Mouse (Mus musculus) thymus, postnatal 4 days (tissue): ENCODE results near the gene Pwwp2b.
A peak's percentile ranks its signal among the peaks of the same experiment; 100 is the strongest.

Experiments used
- DNase-seq: peaks from one replicate; pipeline ENCODE4 v3.0.0; 2021

The Pwwp2b gene

DNA sequence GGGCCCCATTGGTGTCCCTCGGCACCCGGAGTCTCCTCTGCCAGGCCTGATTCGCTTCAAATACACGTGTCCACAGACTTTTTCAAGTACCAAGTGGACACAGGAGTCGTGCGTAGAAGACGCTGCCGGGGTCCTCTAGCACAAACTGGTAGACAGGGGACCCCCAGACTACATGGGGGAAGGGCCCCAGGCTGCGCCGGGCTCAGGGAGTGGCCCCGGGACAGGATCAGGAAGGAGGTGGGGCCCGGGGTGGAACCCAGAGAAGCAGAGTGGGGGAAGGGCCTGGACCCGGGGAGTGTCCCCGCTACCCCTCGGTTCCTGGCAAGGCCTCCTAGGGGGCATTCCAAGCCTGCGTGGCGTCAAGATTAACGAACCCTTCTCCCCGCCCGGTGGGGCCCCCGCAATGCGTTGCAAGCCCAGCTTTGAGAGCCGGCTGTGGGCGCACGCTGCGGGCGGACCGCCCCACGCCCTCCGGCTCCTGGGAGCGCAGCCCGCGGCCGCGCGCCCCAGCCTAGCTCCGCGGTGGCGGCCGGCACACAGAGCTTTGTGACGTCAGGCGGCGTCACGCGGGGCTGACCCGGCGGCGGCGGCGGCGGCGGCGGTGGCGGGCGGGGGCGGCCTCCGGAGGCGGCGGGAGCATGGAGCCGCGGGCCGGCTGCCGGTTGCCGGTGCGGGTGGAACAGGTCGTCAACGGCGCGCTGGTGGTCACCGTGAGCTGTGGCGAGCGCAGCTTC is at the start of gene Pwwp2b:
Gene Pwwp2b, plus strand, starts transcription at position 602 of the 734 bp plus-strand sequence.
- DNase-seq, result peak; percentile 84

GRCm38 (mm10) chr7:139200108-139200507 is 48.2 kb upstream of the Pwwp2b start:
- DNase-seq, result no peak

DNA sequence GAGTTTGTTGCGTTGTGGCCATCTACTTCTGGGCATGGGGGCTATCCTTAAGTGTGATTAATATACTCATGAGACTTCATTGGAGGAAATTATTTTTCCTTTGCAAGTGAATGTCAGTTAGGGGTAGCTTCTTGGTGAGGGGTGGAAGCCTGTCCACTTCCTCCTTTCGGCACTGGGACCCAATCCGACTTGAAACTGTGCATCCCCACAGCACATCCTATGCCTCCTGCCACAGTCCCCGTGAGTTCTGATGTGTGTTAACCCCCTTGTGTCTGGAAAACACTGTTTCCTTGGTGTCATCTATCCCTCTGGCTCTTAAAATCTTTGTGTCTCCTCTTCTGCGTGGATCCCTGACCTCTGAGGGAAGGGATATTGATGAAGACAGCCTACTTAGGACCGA is 47.1 kb upstream of the Pwwp2b start:
- DNase-seq, result no peak

- peak; percentile 76 for DNase-seq
Measured at GRCm38 (mm10) chr7:139208023-139208772, 40.1 kb upstream of the Pwwp2b start.

- no peak for DNase-seq
Measured at GRCm38 (mm10) chr7:139208773-139209095, 39.5 kb upstream of the Pwwp2b start.

- DNase-seq, result peak; percentile 9
Measured at GRCm38 (mm10) chr7:139211761-139212160, 36.5 kb upstream of the Pwwp2b start.

DNA sequence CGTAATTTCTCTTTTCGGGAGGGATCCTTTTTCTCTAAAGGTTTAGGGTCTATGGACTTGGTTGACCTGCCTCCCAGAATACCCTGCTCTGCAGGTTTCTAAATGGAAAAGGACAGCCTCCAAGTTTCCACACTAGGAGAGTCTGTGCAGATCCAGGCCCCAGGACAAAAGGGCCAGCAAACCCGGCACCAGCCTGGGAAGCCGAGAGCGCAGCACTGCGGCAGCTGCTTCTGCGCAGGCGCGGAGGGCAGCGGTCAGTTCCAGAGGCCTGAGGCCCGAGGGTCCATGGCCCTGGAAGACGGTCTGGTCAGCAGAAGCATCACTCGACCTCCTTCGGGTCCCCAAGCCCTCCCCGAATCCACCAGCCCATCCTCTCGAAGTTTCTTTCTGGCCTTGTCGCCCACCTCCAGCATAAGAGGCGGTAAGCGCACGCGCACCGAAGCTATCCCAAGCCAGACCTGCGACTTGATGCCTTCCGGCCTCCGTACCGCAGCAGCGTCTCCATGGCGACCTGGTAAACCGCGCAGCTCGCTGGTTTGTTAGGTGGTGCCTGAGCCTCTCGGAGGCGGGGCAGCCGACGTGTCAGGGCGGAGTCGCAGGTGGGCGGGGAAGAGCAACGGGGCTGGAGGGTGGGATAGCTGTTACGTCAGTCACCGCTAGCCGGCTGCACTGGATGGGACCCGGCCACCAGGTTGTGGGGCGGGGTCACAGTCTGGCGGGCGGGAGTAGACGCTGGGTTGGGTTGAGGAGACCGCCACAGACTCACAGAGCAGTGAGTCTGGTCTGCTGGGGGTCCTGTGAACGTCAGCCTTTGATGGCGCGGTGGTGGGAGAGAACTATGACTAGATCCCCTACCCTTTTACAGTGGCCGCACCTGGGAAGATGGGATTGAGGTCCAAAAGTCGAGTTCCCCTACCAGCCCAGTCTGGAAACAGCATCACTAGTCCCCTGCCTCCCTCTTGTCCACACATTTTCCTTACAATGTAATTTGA is 35.2 kb upstream of the Pwwp2b start, which contains the start of the genes Lrrc27 and Stk32c:
Gene Lrrc27, plus strand, starts transcription at position 235 of the 992 bp plus-strand sequence.
Gene Stk32c, minus strand, starts transcription at position 554 of the 992 bp plus-strand sequence.
- peak; percentile 98 for DNase-seq

DNA sequence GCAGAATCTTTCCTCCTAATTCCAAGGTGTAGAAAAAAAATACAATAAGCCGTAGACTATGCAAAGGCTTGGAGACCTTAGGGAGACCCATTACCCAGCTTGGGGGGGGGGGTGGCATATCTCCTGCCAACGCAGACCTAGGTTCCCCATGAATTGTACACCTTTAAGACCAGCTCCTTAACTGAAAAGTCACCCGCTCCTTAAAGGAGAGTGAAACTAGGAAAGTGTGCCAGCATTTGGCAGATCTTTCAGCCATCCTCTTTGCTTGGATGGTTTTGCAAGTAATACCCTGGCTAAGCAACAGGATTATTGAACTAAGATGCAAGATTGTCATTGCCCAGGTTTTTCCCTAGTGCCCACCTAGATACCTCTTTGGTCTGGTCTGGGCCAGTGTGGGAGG is 34.5 kb upstream of the Pwwp2b start:
- peak; percentile 7 for DNase-seq

- peak; percentile 4 for DNase-seq
Measured at GRCm38 (mm10) chr7:139214160-139214559, 34.1 kb upstream of the Pwwp2b start.

DNA sequence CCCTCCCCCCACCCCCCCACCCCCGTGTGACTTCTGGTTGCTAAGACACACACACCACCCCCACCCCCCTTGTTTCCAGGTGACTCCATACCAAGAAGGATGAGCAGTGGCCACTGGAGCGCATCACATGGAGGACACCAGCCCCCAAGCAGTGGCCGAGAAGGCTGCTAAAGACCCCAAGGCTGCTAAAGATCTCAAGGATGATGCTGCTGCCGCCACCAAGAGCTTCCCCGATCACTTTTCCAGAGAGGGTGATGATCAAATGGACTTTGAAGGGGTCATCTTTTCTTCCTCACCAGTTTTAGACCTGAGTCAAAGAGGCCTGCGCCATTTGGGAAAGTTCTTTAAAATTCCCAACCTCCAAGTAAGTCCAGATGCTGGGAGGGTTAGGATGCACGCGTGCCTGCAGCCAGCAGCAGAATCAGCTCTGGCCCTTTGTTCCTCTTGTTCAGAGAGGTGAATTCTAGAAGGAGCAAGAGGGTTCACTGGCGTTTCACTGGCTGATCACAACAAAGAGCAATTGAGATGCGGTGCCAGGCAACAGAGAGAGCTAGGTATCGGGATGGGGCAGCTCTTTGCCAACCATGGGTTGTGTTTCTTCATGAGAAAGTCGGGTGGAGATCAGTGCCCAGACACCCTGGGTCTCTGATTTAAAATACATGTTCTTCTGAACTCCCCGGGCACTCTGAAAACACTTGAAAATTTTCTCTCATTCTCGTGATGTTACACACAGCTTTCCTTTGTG is 33.5 kb upstream of the Pwwp2b start:
- peak; percentile 7 for DNase-seq

- no peak for DNase-seq
Measured at GRCm38 (mm10) chr7:139215516-139215915, 32.8 kb upstream of the Pwwp2b start.

DNA sequence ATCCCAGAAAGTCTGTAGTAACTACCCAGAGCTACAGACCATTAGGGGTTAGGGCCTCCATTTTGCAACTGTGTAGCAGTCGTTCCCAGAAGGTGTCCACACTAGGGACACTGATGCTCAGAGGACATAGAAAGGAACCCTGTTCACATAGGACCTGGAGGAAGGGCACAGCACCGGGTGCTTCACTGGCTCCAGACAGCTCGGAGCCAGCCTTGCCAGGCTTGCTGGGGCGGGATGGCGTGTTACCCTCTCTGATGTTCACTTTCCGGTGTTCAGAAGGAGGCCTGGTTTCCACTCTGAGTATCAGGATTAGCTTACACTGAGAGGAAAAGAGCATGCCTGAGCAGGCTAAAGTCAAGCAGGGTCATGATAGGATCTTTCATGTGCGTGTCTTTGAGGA is 32.3 kb upstream of the Pwwp2b start:
- no peak for DNase-seq

- peak; percentile 5 for DNase-seq
Measured at GRCm38 (mm10) chr7:139216464-139216863, 31.8 kb upstream of the Pwwp2b start.

- peak; percentile 6 for DNase-seq
Measured at GRCm38 (mm10) chr7:139217046-139217445, 31.2 kb upstream of the Pwwp2b start.

DNA sequence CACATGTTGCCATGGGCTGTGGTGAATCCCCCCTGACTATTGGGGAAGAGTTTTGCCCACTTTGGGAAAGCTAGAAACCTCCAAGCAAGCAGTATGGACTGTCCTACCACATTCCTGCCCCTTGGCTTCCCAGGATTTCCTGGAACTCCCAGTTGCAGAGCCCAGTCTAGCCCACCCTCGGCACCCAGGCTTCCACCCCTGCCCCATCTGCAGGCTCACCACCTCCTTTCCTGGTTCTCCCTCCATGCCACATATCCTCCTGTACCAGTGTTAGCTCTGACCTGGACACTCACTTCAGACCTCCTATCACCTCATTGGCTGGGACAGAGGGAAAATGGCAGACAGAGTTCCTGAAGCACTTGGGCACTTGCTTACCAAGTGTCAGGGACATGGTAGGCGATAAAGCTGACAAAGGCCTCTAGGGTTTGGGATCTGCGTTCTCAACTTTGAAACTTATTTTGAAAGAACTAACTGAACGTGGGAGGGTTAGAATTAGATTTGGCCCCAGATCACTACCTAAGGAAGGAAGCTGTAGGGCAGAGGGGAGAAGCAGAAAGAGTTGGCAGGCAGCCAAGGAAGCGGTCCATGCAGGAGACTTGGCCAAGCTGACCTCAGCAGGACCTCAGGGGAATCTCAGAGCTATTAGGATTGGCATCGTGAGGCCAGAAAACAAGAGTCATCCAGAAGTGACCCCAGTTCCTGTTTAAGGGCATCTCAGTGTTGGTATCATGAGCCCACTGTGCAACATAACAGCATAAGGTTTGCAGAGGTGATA is 29.5 kb upstream of the Pwwp2b start:
- peak; percentile 9 for DNase-seq

DNA sequence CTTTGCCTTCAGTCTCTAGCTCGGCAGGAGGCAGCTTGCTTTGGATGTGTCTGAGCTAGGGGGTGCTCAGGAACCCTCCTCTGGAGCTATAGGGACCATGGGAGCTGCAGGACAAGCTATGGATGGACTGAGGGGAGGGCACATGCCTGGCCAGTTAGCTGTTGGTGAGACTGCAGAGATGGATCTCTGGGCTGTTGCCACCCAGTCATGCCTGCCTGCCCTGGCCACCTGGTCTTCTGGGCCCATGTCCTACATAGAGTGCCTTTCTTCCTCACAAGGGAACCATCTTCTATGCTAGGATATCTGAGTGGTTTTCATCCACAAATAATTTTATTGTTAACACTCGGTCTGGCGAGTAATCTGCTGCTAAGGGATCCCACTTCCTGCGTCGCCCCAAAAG is 28.8 kb upstream of the Pwwp2b start:
- DNase-seq, result peak; percentile 4

- peak; percentile 30 for DNase-seq
Measured at GRCm38 (mm10) chr7:139220303-139220702, 28.0 kb upstream of the Pwwp2b start.

DNA sequence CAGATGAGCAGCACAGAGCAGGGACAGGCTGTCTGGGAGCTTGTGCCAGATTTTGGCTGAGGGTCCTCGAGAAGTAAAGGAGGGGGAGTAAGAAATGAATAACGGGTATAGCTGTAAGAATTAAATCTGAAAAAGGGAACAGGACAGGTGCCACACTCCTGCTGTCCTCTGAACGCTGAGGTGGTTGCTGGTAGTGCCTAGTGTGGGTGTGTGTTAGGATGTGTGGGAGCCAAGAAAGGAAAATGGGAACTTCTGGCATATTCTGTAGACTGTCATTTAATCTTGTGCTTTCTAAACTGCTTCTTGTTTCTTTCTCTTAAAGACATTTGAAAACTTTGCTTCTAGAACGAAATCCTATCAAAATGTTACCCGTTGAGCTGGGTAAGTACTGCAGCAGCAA is 27.2 kb upstream of the Pwwp2b start:
- DNase-seq, result no peak

DNA sequence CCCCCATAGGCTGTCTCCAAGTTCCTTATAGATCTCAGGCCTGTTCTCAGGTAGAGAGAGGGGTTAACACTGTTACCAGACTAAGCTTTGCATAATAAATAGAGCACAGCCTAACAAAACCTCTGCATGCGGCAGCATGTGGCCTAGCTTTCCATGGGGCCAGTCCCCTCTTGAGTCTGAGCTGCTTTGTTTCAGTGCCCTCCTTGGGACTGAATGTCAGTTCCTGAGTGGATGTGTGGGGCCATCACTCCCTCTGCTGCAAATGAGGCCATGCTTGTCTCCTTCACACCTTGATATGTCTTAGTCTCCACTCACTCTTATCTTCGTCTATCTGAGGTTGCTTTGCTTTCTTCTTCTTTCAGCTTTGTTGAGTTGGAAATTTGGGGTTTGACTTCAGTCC is 26.4 kb upstream of the Pwwp2b start:
- peak; percentile 8 for DNase-seq

- peak; percentile 8 for DNase-seq
Measured at GRCm38 (mm10) chr7:139222341-139222740, 25.9 kb upstream of the Pwwp2b start.

- peak; percentile 35 for DNase-seq
Measured at GRCm38 (mm10) chr7:139224070-139224469, 24.2 kb upstream of the Pwwp2b start.
